Mouse (Mus musculus) MN1 (cell line): ENCODE data around the gene Reck.

Experiments used
- DNase-seq: peaks from one replicate; pipeline ENCODE4 v3.0.0-alpha.2; 2016; ENCODE audit warnings: low spot score

Gene Reck

GRCm38 (mm10) chr4:43875160-43875918, at the start of gene Reck:
Gene Reck, plus strand, starts transcription at chr4:43875530.
- peak; percentile 76 for DNase-seq

GRCm38 (mm10) chr4:43828806-43829205, 46.5 kb upstream of the Reck start:
- DNase-seq: no peak

GRCm38 (mm10) chr4:43832031-43832430, 43.3 kb upstream of the Reck start:
- no peak for DNase-seq

- DNase-seq: no peak
Measured at GRCm38 (mm10) chr4:43833752-43834151, 41.6 kb upstream of the Reck start.

GRCm38 (mm10) chr4:43834749-43835148, 40.6 kb upstream of the Reck start:
- DNase-seq: no peak

GRCm38 (mm10) chr4:43838326-43838725, 37.0 kb upstream of the Reck start:
- no peak for DNase-seq

- DNase-seq: no peak
Measured at GRCm38 (mm10) chr4:43840101-43840500, 35.2 kb upstream of the Reck start, which contains the start of gene Olfr157. Gene Olfr157, minus strand, starts transcription at chr4:43840201.

- DNase-seq: no peak
Measured at GRCm38 (mm10) chr4:43851265-43851664, 24.1 kb upstream of the Reck start, which contains the start of gene Olfr155. Gene Olfr155, plus strand, starts transcription at chr4:43851565.

- no peak for DNase-seq
Measured at GRCm38 (mm10) chr4:43854101-43854500, 21.2 kb upstream of the Reck start.

- DNase-seq: no peak
Measured at GRCm38 (mm10) chr4:43859886-43860285, 15.4 kb upstream of the Reck start.

GRCm38 (mm10) chr4:43860744-43861519, 14.4 kb upstream of the Reck start:
- DNase-seq: peak; percentile 57

GRCm38 (mm10) chr4:43863298-43863697, 12.0 kb upstream of the Reck start:
- no peak for DNase-seq

GRCm38 (mm10) chr4:43869821-43870220, 5.5 kb upstream of the Reck start:
- DNase-seq: no peak

- no peak for DNase-seq
Measured at GRCm38 (mm10) chr4:43874501-43874900, 829 bp upstream of the Reck start.

GRCm38 (mm10) chr4:43875919-43876411, 635 bp downstream of the Reck start:
- DNase-seq: no peak

GRCm38 (mm10) chr4:43877230-43877629, 1.9 kb downstream of the Reck start:
- no peak for DNase-seq

- no peak for DNase-seq
Measured at GRCm38 (mm10) chr4:43878121-43878776, 2.9 kb downstream of the Reck start.

GRCm38 (mm10) chr4:43879566-43879965, 4.2 kb downstream of the Reck start:
- no peak for DNase-seq

- no peak for DNase-seq
Measured at GRCm38 (mm10) chr4:43884196-43884595, 8.9 kb downstream of the Reck start.

- no peak for DNase-seq
Measured at GRCm38 (mm10) chr4:43891247-43891646, 15.9 kb downstream of the Reck start.

- DNase-seq: no peak
Measured at GRCm38 (mm10) chr4:43897209-43897608, 21.9 kb downstream of the Reck start.

GRCm38 (mm10) chr4:43899197-43899596, 23.9 kb downstream of the Reck start:
- no peak for DNase-seq
